Mouse (Mus musculus) liver (tissue): ENCODE data around the gene Slc16a5.
A peak's percentile ranks its signal among the peaks of the same experiment; 100 is the strongest.
"Not testable (repeated sequence)": the region's sequence is repeated elsewhere in the genome, so short reads cannot be mapped to it uniquely, and the experiment has no call there.

ENCODE experiments used
- DNase-seq: peaks from one replicate; pipeline ENCODE4 v3.0.0-alpha.2; 2020; ENCODE audit warnings: mixed read lengths

The Slc16a5 gene

DNA sequence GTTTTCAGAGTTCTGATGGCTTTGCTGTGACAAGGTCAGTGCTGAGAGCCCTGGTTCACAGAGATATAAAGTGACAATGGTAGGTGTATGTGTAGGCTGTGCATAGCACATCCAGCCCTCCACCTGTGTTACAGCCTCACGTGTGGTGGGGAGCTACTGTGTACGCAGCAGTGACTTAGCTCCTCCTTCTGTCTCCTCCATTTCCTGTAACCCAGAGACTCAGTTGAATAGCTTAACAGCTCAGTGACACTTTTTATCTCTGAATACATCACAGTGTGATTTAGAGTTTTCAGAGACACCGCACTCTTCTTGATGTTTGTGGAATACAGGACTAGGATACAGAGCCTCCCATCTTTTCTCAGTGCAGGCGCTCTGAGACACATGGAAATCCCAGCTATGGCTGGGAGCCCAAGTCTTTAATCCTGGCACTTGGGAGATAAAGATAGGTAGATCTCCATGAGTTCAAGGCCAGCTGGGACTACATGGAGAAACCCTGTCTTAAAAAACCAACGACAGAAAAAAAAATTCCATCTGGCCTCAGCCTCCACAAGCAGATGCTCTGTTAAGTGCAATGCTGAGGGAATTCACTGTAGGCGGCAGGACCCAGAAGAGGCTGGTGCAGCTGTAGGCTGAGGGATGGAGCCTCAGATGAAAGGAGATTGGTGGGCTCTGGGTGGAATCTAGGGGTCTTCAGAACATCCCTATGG lies 19.4 kb downstream of the Slc16a5 start:
- DNase-seq = no peak

DNA sequence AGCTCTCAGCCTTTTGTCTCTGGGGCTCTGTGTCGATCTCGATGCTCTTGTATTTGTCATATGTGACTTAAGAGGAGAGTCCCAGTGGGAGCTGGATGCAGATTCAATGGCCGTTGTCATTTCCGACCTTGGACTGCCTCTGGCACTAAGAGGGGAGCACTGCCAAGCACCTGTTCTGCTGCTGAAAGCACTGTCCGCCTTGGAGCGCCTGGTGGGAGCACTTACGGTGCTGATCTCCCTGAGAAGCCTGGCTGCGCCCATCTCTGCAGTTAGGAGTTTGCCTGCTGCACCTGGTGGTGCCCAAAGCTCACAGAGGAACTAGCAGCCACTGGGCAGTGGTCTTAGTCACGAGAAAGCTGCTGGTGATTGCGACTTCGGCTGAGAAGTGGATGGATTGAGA lies 21.0 kb downstream of the Slc16a5 start:
- DNase-seq = no peak

DNA sequence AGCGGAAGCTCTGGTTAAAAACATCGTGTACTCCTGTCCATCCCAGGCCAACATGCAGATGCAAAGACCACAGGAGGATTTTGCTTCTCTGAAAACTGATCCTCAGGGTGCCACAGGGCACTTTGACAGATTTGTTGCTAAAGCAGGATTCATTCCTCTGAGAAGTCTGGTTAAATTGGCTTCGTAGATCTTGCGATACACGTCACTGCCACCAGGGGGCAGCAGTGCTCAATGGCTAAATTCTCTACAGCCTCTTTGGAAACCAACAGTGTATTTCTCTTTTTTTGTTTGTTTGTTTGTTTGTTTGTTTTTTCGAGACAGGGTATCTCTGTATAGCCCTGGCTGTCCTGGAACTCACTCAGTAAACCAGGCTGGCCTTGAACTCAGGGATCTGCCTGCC lies 21.5 kb downstream of the Slc16a5 start:
- peak; percentile 83 for DNase-seq

DNA sequence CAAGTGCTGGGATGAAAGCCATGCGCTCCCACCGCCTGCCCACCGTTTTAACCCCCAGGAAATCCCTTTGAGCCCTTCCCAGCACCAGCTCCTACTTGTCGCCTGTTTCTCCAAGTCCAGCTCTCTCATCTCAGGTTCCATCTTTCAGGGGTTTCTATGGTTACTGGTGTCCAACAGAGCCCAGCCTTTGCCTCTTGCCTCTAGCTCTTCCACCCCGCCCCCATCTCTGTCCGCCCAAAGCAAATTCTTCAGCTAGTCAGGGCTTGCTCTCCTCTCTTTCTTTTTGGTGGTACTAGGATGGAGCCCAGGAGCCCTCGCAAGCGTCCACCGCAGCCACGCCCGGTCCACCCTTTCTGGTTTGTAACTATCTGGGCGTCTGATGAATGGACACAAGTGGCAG lies 22.9 kb downstream of the Slc16a5 start:
- no peak for DNase-seq

DNA sequence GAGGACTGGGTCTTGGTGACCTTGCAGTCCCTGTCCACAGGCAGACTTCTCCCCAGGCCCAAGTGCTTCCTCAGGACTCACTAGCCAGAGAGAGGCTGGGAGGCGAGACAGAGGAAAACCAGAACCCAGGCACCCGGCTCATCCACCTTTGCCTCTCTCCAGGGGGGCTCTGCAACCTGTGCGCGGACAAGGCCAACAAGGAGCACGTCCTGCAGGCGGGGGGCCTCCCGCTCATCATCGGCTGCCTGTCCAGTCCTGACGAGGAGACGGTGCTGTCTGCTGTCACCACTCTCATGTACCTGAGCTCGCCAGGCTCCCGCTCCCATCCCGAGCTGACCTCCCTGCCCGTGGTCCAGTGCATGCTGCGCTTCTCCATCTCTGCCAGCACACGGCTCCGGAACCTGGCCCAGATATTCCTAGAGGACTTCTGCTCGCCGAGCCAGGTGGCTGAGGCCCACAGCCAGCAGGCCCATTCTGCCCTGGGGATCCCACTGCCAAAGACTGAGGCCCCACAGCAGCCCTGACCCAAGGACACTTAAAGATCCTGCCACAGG lies 26.4 kb downstream of the Slc16a5 start:
- no peak for DNase-seq

DNA sequence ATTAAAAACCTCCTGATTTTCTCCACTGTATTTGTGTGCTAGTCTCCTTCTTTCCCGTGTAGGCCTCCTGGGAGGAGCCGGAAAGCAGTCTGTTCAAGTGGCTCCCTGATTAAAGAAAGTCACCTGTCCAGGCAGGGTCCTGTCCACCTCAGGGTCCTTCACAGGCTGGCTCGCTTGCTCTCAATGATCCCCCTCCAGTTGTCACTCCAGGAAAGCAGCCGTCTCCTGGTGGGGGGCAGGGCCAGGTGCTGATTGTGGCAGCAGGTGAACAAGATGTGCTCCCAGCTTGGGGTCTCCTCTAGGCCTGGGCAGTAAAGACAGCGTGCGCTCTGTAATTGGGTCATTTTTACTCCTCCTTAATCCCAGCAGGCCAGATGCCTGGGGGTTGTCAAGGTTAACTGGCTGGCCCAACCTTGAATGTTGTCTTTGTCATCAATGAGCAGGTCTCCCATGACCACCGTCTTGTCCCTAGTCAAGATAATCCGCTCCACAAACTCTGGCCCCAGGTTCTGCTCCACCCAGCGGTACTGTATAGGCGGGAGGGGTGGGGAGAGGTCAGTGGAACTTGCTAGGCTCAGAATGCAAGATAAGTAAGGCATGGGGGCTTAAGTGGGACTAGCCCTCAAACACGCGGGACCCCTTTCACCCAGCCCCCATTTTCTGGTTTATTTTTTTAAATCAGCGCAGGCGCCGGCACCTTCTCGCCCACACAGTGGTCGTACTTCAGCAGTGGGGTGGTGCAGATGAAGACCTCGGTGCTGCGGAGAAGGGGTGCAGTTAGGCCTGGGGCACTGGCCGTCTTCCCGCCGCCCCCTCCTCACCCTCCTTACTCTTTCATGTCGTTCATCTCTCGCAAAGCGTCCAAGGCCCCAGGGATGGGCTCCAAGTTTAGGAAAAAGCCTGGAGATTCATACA lies 28.4 kb downstream of the Slc16a5 start:
- DNase-seq = no peak

DNA sequence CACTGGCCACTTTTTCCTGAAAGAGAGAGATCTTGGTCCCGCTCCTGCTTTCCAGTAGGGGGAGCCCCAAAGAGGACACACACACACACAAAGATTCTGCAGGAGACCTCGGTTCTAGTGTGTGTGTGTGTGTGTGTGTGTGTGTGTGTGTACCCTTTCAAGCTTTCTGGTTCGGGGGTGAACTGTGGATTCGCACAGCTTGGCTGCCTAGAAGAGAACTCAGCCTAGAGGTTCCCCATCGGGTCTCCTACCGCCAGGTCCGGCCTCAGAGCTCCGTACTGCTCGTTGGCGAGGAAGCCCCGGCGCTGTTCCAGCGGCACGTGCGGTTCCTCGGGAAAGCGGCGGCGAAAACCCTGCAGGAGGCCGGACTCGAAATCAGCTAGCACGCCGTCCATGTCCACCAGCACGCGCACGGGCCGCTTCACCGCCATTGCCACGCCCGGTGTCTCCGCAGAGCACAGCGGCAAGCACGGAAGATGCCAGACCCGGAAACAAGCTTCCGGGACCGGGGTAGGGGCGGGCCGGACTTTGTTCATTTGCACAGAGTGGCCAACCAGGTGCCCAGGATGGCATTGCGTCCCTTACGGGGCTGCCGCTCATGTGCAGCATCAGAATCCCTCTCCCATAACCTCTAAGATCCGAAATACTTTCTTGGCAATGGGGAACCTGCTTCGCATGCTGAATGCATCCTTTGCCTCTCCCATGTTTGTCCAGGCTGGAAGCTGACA lies 29.2 kb downstream of the Slc16a5 start, which contains the start of gene Nt5c:
Nt5c (minus strand) TSS at position 507 of the 728 bp plus-strand sequence.
- peak; percentile 89 for DNase-seq

DNA sequence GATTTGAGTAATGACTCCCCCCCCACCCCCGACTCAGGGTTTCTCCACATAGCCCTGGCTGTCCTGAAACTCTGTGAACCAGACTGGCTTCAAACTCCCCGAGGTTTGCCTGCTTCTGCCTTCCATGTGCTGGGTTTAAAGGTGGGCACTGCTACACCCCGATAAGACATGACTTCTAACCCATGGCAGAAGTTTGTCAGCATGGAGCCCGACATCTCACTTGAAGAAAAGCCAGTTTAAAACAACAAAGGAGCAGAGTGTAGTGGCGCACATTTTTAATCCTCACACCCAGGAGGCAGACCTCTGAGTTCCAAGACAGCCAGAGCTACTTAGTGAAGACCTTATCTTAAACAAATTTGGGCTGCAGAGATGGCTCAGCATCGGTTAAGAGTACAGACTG lies 30.1 kb downstream of the Slc16a5 start:
- DNase-seq = no peak

DNA sequence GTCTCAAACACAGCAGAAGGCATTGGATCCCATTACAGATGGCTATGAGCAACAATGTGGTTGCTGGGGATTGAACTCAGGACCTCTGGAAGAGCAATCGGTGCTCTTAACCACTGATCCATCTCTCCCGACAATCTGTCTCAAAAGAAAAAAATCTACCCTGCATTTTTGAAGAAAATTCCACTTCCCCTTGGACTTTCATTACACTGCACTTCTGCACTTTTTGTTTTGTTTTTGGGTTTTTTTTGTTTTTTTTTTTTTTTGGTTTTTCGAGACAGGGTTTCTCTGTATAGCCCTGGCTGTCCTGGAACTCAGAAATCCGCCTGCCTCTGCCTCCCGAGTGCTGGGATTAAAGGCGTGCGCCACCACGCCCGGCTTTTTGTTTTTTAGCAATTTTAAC lies 34.3 kb downstream of the Slc16a5 start:
- not testable (repeated sequence) for DNase-seq

DNA sequence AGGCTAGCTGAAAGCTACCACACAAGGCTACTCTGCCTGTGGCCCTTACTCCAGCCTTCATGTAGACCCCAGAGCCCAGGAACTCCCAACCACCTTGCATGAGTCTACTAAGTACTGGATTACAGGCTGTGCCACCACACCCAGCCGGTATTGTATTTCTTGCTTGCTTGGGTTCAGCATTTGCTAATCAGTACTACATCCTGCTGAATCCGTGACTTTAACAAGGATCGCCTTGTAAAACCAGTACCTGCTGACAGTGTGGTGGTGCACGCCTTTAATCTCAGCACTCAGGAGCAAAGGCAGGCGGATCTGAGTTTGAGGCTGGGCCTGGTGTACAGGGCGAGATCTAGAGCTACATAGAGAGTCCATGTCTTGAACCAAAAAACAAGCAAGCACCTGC lies 40.4 kb downstream of the Slc16a5 start:
- DNase-seq = no peak

DNA sequence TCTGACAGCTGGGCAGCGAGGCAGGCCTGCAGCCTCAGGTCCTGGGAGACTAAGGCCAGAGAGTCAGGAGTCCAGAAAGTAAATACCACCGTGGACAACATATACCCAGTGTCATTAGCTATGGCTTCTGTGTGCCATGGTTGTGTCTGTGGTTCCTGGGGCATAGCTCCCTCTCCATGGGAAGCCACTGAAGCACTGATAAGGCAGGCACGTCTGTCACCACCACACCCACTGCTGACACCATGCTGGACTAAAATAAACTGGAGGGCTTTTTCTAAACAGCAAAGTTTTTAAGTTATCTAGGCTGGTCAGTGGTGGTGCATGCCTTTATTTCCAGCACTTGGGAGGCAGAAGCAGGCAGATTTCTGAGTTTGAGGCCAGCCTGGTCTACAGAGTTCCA lies 44.3 kb downstream of the Slc16a5 start:
- DNase-seq = peak; percentile 80

DNA sequence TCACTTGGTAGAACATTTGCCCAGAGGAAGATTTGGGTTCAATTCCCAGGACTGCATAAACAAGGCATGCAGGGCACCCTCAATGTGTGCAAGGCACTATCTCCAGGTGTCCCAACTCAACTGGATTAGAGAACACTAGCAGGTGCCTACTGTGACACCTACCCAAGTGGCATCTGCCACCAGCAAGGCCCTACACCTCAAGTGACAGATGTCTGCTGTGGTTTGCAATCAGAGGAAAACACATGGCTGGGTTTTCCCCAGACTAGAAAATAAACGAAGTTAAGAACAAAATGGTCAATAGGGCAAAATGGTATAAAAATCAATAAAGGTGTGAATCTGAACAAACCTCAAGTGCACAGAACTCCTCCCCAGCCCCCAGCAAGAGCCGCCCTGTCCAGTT lies 45.8 kb downstream of the Slc16a5 start:
- DNase-seq = no peak

DNA sequence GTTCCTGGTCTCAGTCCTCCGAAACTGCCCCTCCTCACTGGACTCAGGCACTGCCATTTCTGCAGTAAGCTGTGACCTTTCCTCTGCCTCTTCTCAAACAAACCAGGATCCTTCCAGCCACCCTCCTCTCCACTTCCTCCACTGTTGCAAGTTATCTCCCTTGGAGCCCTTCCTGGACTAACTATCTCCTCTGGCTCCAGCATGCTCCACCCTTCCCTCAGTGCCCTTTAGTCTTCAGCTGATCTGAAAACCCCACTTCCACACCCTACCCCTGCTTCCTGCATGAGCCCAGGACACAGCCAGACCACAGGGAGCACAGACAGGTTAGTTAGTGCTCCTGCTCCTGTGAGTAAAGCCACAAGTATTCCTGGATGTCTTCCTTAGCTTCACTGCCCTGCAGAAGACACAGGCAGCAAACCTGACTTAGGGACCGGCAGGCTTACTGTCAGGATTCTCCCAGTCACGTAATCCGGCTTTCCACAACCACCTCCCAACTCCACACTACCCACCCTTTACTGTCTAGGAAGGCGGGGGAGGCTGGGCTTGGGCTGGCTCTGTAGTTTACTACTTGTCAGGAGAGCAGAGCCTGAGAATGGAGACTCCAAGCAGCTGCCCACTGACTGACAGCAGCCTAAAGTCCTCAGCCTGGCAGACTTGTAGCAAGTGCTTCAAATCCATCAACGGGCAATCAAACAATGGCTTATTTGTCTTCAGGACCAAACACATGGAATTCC lies 47.7 kb downstream of the Slc16a5 start:
- DNase-seq = peak; percentile 78

DNA sequence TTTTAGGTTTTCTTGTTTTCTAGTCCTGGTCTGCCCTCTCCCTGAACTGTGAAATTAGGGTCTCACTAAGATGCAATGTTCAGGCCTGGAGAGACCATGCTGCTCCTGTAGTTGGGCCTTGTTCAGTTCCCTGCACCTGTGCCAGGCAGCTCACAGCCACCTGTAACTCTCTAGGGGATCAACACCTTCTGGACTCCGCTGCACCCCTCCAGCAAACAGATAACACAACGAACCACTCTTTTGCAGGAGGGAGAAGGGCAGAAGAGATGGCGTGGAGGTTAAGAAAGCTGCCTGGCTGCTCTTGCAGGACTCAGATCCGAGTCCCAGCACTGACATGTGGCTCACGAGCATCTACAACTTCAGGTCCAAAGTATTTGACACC lies 48.2 kb downstream of the Slc16a5 start:
- peak; percentile 56 for DNase-seq

DNA sequence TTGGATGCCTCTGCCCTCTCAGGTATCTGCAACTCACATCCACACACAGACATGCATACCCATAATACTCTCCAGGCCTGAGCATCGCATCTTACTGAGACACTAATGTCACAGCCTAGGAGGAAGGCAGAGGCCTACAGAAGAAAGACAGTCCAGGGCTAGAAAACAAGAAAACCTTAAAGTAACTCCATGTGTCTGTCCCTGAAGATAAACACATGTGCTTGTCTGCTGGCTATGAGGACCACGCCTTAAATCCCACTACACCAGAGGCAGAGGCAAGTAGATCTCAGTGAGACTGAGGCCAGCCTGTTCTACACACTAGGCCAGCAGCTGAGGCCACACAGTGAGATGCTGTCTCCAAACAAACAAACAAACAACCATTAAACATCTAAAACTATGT lies 48.8 kb downstream of the Slc16a5 start:
- peak; percentile 79 for DNase-seq

DNA sequence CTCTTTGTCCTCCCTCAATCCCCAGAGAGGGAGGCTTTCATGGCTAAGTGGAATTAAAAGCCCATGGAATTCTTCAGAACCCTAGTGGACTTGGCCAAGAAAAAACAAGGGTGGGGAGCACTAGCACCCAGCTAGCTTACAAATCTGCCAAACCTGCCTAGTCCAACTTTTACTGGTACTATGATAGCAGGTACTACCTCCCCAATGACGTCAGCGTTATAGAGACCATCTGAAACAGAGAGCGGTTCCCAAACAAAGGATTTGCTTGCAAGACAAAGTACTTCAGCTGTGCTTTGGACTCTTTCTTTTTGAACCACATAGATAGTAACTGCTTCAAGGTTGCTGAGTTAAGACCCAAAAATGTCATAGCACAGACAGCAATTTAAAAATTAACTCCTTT lies 49.7 kb downstream of the Slc16a5 start:
- no peak for DNase-seq

DNA sequence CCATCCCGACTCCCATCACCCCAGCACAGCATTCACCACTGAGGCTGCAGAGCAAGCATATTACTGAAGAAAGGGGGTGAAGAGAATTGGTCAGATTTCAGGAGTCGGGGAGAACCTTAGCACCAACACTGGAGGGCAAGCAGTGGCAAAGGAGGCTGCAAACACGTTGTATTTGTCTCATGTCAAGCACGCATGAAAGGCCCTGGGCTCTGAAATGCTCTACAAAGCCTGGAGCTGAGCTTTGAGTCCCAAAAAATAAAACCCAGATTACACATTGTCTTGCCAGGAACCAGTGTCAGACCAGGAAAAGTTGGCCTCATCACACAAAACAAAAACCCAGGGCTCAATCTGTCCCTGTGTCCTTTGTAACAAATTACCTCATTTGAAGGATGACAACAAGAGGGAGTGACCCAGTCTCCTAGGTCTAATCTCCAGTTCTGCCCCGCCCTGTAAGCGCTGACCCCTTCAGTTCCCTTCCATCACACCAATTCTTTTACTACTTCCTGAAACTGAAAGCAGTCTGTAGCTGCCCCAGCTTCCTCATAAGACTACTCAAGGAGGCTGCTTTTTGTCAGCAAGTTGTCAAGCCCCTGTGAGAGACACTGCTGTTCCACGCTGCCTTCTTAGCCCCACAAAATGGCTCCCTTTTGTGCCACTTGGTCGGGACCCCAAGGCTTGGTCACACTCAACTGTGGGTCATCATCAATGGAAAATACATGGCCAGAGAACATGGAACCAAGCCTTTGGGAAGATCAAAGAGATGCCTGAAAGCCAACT lies 50.3 kb downstream of the Slc16a5 start:
- peak; percentile 58 for DNase-seq

DNA sequence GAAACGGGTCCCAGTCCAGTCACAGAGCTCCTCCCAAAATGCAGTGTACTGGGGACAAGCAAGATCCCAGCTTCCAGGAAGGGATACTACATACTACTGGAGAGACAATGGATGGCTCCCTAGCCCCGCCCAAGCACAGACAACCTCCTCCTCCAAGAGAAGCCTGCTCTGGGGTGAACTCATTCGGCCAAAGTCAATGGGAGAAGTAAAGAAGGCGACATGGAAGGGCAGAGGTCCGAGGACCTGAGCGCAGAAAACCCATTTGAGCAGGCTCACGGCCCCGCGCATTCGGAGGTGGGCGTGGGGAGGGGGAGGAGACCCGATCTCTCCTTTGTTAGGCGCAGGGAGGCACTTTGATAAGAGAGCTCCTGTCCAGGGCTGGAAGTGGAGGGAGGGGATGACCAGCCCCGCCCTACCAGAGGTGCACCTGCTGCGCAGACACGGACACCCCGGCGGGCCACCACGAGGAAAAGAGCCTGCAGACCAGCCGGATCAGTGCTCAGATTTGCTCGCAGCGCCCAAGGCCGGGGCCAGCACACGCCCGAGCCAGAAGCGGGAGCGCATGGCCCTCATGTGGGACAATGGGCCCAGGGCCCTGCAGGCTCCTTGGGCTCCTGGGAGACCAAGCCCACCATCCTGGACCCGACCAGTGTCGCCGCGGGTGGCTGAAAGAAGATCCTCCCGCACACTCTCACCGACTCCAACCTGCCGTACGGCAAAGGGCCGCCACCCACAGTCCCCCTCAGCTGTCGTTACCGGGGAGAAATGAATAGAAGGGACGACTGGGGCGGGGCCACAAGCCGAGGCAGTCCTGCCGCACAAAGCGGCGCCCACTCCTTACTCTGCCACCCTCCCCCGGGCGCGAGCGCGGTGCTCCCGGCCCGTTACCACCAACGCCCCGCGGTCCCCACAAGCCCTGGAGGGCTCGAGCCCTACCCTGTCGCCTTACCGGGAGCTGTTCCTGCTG lies 51.3 kb downstream of the Slc16a5 start:
- DNase-seq = peak; percentile 78

DNA sequence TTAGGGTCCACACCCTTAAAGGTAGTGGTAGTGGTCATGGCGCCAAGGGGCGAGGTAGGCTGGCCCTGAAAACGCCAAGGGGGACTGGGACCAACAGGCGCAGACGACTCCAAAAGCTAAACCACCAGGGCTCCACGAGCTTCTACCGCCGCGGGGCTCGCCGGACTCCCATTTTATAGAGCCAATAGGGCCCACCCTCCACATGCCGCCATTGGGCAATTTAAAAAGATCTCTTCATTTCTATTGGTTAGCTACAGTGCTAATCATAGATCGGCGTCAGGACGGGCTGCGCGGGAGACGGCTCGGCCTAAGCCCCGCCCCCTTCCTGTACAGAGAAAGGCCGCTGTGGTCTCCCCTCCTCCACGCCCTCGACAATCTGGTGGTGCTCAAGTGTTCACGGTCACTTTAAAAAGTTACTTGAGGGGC lies 52.0 kb downstream of the Slc16a5 start, which contains the start of gene Jpt1:
Jpt1 (minus strand) TSS at position 150 of the 426 bp plus-strand sequence.
- DNase-seq = peak; percentile 97

DNA sequence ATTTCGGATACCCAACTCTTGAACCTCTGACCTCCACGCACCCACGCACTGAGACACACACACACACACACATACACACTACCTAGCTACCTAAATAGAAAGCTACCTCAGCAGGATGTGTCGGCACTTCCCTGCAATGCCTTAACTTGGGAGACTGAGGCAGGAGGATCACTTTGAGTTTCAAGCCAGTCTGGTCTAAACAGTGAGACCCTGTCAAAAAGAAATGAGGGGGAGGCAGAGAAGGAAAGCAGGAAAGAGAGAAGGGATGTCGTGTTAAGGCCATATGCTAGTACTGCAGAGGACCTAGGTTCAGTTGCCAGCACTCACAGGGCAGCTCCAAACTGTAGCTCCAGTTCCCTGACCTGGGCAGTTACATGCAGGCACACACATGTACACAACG lies 52.7 kb downstream of the Slc16a5 start:
- no peak for DNase-seq
